Mouse (Mus musculus): ENCODE results near the gene Hsd17b3. TPM values are rescaled to one million over a fixed set of nuclear protein-coding genes. Genes with fewer than 3 reads are reported as not detected.
"Not testable (repeated sequence)": the region's sequence is repeated elsewhere in the genome, so short reads cannot be mapped to it uniquely, and the experiment has no call there.

Gene Hsd17b3
- polyA plus RNA-seq, 1 experiment from 2014 or later: not detected

GRCm38 (mm10) chr13:64076074-64076473 lies 13.0 kb downstream of the Hsd17b3 start:
- no peaks in the 10 kb centered on the region for H3K36me3 ChIP-seq (replicated peaks)
- no peak overlapping the region for H3K4me3 ChIP-seq
- H3K4me1 ChIP-seq: peaks cover 7% of the 10 kb centered on the region
- 0 out of 2 replicates have a peak, but pooled peaks cover under 1% of the 10 kb centered on the region for H3K27me3 ChIP-seq (replicated peaks; ENCODE audit: low read depth, poor library complexity, severe bottlenecking)
- 87% methylated on average over 4 of the region's 4 CpGs for WGBS
- DNase-seq (ENCODE audit: low spot score): no peak
- H3K9me3 ChIP-seq: no peaks in the 10 kb centered on the region
- no peak overlapping the region for H3K27ac ChIP-seq (replicated peaks)

- no peaks in the 10 kb centered on the region for H3K27me3 ChIP-seq (replicated peaks; ENCODE audit: low read depth, poor library complexity, severe bottlenecking)
- no peak for DNase-seq (ENCODE audit: low spot score)
- no peaks in the 10 kb centered on the region for H3K9me3 ChIP-seq
- H3K36me3 ChIP-seq (replicated peaks): no peaks in the 10 kb centered on the region
- H3K4me1 ChIP-seq: peaks cover 5% of the 10 kb centered on the region; the same call in 1 of the 2 replicates
- H3K27ac ChIP-seq (replicated peaks): no peak overlapping the region
- WGBS: 62% methylated on average over 3 of the region's 3 CpGs
- H3K4me3 ChIP-seq: no peak overlapping the region
Measured at GRCm38 (mm10) chr13:64066653-64067052, 22.4 kb downstream of the Hsd17b3 start.

GRCm38 (mm10) chr13:64064276-64064675 lies 24.8 kb downstream of the Hsd17b3 start:
- Histone ChIP-seq H3K36me3 (replicated peaks) (no peaks in the 10 kb centered on the region), H3K4me3 (no peak overlapping the region), H3K27me3 (replicated peaks; ENCODE audit: low read depth, poor library complexity, severe bottlenecking) (no peaks in the 10 kb centered on the region), H3K9me3 (no peaks in the 10 kb centered on the region), H3K4me1 (peaks cover 5% of the 10 kb centered on the region; the same call in 1 of the 2 replicates), H3K27ac (replicated peaks) (no peak overlapping the region)
- no peak for DNase-seq (ENCODE audit: low spot score)

GRCm38 (mm10) chr13:64060935-64061506 lies 28.0 kb downstream of the Hsd17b3 start:
- no peak for DNase-seq (ENCODE audit: low spot score)
- whole genome bisulfite sequencing: 88% methylated on average over 5 of the region's 5 CpGs
- H3K36me3 ChIP-seq (replicated peaks): no peaks in the 10 kb centered on the region
- no peak overlapping the region for H3K27ac ChIP-seq (replicated peaks)
- no peaks in the 10 kb centered on the region for H3K9me3 ChIP-seq
- no peaks in the 10 kb centered on the region for H3K4me1 ChIP-seq
- H3K27me3 ChIP-seq (replicated peaks; ENCODE audit: low read depth, poor library complexity, severe bottlenecking): no peaks in the 10 kb centered on the region
- no peak overlapping the region for H3K4me3 ChIP-seq

DNA sequence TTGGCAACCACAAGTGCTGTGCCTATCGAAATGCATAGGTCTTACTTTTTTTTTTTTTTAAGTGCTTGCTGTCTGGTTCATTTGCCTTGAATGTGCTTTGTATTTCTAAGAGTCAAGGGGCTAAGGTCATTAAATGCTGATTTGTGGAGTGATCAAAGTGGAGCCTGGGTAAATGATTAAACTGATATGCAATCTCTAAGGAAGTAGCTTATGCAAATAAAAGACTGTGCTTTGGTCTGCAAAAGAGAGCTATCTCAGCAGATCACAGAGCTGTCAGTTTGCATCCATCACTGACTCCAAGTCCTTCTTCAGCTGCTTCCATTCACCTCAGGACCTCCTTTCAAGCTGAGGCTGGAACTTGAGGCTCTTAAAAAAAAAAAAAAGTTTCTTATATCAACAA lies 35.1 kb downstream of the Hsd17b3 start:
- no peak for DNase-seq (ENCODE audit: low spot score)
- WGBS: 64% methylated on average over 1 of the region's 1 CpGs
- Histone ChIP-seq H3K4me3 (no peak overlapping the region), H3K36me3 (replicated peaks) (no peaks in the 10 kb centered on the region), H3K4me1 (no peaks in the 10 kb centered on the region), H3K9me3 (peaks cover 9% of the 10 kb centered on the region; the same call in 1 of the 2 replicates), H3K27ac (replicated peaks) (no peak overlapping the region), H3K27me3 (replicated peaks; ENCODE audit: low read depth, poor library complexity, severe bottlenecking) (no peaks in the 10 kb centered on the region)

GRCm38 (mm10) chr13:64052281-64052680 lies 36.7 kb downstream of the Hsd17b3 start:
- 91% methylated on average over 2 of the region's 2 CpGs for WGBS
- DNase-seq (ENCODE audit: low spot score); H3K36me3 ChIP-seq (replicated peaks); H3K4me3 ChIP-seq; H3K27me3 ChIP-seq (replicated peaks; ENCODE audit: low read depth, poor library complexity, severe bottlenecking); H3K9me3 ChIP-seq; H3K4me1 ChIP-seq; H3K27ac ChIP-seq (replicated peaks): not testable (repeated sequence)

- H3K27me3 ChIP-seq (replicated peaks; ENCODE audit: low read depth, poor library complexity, severe bottlenecking): no peaks in the 10 kb centered on the region
- H3K36me3 ChIP-seq (replicated peaks): no peaks in the 10 kb centered on the region
- peaks cover 9% of the 10 kb centered on the region; the same call in 1 of the 2 replicates for H3K9me3 ChIP-seq
- no peaks in the 10 kb centered on the region for H3K4me1 ChIP-seq
- H3K27ac ChIP-seq (replicated peaks): no peak overlapping the region
- 60% methylated on average over 4 of the region's 4 CpGs for WGBS
- no peak overlapping the region for H3K4me3 ChIP-seq
- no peak for DNase-seq (ENCODE audit: low spot score)
Measured at GRCm38 (mm10) chr13:64050895-64051294, 38.1 kb downstream of the Hsd17b3 start.

DNA sequence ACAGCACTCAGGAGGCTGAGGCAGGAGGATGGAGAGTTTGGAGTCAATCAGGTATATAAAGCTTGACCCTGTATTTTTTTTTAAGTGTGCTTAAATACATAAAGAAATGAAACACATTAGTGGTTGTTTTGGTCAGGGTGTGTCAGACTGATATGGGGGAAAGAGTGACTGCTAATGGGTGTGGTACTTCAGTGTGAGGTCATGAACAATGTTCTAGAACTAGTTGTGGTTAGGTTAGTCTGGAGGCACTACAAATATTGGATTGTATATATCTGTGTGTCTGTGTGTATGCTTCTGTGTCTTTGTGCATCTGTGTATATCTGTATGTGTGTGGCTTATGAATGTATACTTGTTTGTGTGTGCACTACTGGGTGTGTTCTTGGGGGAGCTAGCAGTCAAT lies 39.5 kb downstream of the Hsd17b3 start:
- H3K27me3 ChIP-seq (replicated peaks; ENCODE audit: low read depth, poor library complexity, severe bottlenecking): no peaks in the 10 kb centered on the region
- peaks cover 9% of the 10 kb centered on the region; the same call in 1 of the 2 replicates for H3K9me3 ChIP-seq
- H3K27ac ChIP-seq (replicated peaks): no peak overlapping the region
- no peak for DNase-seq (ENCODE audit: low spot score)
- H3K4me3 ChIP-seq: no peak overlapping the region
- H3K4me1 ChIP-seq: no peaks in the 10 kb centered on the region
- H3K36me3 ChIP-seq (replicated peaks): no peaks in the 10 kb centered on the region

DNA sequence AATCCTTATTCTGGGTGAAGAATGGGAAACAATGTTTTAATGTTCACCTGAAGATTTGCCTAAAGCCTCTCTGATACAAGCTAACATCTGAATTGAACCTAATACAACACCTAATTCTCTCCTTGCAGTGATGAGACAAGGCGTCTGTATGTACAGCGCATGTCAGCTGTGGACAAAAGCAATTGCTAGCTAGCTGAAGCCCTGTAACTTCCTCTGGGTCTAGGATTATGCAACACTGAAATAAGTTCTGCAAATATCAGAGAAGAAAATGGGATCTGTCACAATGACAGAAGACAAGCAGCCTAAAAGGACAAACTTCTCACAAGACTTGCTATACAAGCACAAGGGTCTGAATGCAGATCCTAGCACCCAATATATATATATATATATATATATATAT lies 40.6 kb downstream of the Hsd17b3 start:
- DNase-seq (ENCODE audit: low spot score): no peak
- H3K27ac ChIP-seq (replicated peaks): no peak overlapping the region
- WGBS: 93% methylated on average over 2 of the region's 2 CpGs
- H3K36me3 ChIP-seq (replicated peaks): no peaks in the 10 kb centered on the region
- H3K4me3 ChIP-seq: no peak overlapping the region
- H3K9me3 ChIP-seq: peaks cover 9% of the 10 kb centered on the region; the same call in 1 of the 2 replicates
- no peaks in the 10 kb centered on the region for H3K4me1 ChIP-seq
- H3K27me3 ChIP-seq (replicated peaks; ENCODE audit: low read depth, poor library complexity, severe bottlenecking): no peaks in the 10 kb centered on the region

GRCm38 (mm10) chr13:64039976-64040375 lies 49.1 kb downstream of the Hsd17b3 start:
- WGBS: 78% methylated on average over 10 of the region's 10 CpGs
- Histone ChIP-seq H3K4me1 (peaks cover 32% of the 10 kb centered on the region), H3K4me3 (no peak overlapping the region), H3K9me3 (no peaks in the 10 kb centered on the region), H3K27me3 (replicated peaks; ENCODE audit: low read depth, poor library complexity, severe bottlenecking) (no peaks in the 10 kb centered on the region; the same call in 1 of the 2 replicates), H3K36me3 (replicated peaks) (no peaks in the 10 kb centered on the region), H3K27ac (replicated peaks) (no peak overlapping the region)
- DNase-seq (ENCODE audit: low spot score): no peak

DNA sequence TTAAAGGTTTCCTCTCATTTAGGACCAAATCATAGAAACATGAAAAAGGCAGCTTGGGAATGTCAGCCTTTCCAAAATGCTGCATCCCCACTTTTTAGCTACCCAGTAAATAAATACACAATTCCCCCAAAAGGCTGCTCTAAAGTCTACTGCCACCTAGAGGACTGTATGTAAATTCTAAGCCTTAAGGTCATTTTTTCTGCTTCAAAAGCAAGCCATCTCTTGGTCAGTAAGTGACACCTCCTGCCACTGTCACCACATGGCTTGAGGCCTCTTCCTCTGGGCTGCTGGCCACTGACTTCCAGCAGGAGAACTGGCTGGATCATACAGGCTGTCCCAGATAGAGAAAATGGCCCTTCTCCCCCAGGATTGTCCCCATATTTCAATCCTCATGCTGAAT lies 50.9 kb downstream of the Hsd17b3 start:
- no peaks in the 10 kb centered on the region; the same call in none of the 2 replicates for H3K27me3 ChIP-seq (replicated peaks; ENCODE audit: low read depth, poor library complexity, severe bottlenecking)
- no peaks in the 10 kb centered on the region for H3K9me3 ChIP-seq
- H3K36me3 ChIP-seq (replicated peaks): no peaks in the 10 kb centered on the region
- no peak for DNase-seq (ENCODE audit: low spot score)
- H3K4me3 ChIP-seq: no peak overlapping the region
- no peak overlapping the region; the same call in 1 of the 2 replicates for H3K27ac ChIP-seq (replicated peaks)
- H3K4me1 ChIP-seq: peaks cover 42% of the 10 kb centered on the region

- Histone ChIP-seq H3K9me3 (no peaks in the 10 kb centered on the region), H3K4me1 (peaks cover 42% of the 10 kb centered on the region), H3K36me3 (replicated peaks) (no peaks in the 10 kb centered on the region), H3K27ac (replicated peaks) (peak overlapping the region; percentile 36), H3K27me3 (replicated peaks; ENCODE audit: low read depth, poor library complexity, severe bottlenecking) (no peaks in the 10 kb centered on the region; the same call in none of the 2 replicates), H3K4me3 (no peak overlapping the region)
- 19% methylated on average over 13 of the region's 13 CpGs for WGBS
- peak; percentile 80 for DNase-seq (ENCODE audit: low spot score)
Measured at GRCm38 (mm10) chr13:64036079-64037011, 52.7 kb downstream of the Hsd17b3 start.

DNA sequence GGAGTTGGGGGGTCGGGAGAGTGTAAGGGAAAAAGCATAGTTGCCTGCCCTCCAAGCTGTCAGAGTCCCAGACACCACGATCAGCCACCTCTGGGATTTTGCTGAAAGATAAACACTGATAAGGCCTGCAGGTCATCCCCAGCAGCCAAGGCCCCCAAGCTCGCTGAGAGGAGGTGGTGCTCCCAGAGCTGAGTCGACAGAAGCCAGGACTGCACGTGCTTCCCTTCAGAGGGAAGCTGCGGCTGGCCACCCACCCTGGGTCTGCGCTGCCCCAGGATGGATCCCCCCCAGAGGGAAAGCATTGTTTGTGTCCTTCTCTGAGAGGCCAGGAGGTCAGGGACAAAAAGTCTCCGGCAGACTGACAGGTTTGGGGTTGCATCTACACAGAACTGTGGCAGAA lies 54.0 kb downstream of the Hsd17b3 start:
- peak overlapping the region; percentile 68 for H3K27ac ChIP-seq (replicated peaks)
- peaks cover 42% of the 10 kb centered on the region for H3K4me1 ChIP-seq
- no peaks in the 10 kb centered on the region for H3K9me3 ChIP-seq
- H3K4me3 ChIP-seq: no peak overlapping the region
- no peaks in the 10 kb centered on the region for H3K36me3 ChIP-seq (replicated peaks)
- DNase-seq (ENCODE audit: low spot score): peak; percentile 54
- 9% methylated on average over 8 of the region's 8 CpGs for WGBS
- H3K27me3 ChIP-seq (replicated peaks; ENCODE audit: low read depth, poor library complexity, severe bottlenecking): no peaks in the 10 kb centered on the region; the same call in none of the 2 replicates

Data from embryonic facial prominence, embryonic 10.5 days (tissue).